8 mouse cellular contexts compared by ENCODE assay signal in the genomic region with DNA sequence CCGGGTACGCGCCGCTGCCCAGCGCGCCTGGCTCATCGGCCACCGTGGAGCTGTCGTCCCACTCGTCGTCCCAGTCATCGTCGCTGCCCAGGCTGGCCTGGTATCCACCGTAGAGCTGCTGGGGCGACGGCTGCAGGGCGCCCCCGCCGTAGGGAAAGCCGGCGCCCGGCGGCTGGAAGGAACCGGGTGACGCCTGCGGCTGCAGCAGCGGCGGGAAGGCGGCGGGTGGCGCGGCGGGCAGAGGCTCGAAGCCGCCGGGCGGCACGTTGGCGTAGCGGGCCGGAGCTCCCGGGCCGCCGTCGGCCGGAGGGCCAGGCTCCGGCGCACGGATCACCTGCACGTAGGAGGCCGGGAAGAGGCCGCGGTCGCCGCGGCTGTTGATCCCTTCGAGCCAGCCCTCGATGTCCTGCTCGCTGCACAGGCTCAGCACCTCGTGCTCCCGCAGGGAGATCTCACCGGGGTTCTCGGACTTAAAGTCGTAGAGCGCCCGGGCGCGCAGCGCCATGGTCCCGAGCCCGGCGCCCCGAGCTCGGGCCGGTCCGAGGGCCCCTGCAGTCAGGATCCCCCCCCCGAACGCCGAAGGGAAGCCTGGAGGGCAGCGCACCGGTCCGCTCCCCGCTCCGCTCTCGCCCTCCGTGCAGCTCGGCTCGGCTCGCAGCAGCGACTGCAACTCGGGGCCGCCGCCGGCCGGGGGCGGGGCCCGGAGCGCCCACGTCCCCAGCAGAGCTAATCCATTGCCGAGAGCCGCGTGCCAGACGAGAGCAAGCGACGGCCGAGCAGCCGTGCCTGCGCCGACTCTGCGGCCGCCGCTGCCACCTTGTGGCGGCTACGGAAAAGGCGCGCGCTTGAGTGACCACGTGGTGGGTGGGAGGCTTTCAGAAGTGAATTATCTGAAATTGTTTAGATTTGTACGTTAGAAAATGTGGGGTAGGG. TPM values are rescaled to one million over a fixed set of nuclear protein-coding genes. Genes with fewer than 3 reads are reported as not detected.
A peak's percentile ranks its signal among the peaks of the same experiment; 100 is the strongest.
DNase-seq lines count a peak whose midpoint lies in the region; ATAC-seq and TF ChIP-seq lines count a peak whose summit lies in the region.

A gene (minus strand): TSS at position 674 of the 933 bp plus-strand sequence.

- no peaks in the 10 kb centered on the region for H3K9me3 ChIP-seq in ES-Bruce4 (replicated peaks; ENCODE audit: control insufficient read depth, insufficient read depth, low read length, poor library complexity, severe bottlenecking)
- H3K9me3 ChIP-seq in forebrain, embryonic 13.5 days (replicated peaks) = no peaks in the 10 kb centered on the region
- H3K9me3 ChIP-seq in heart, postnatal 0 days (replicated peaks; ENCODE audit: control insufficient read depth, low read length) = no peaks in the 10 kb centered on the region
- no peaks in the 10 kb centered on the region for H3K9me3 ChIP-seq in liver, embryonic 15.5 days (replicated peaks)
- no peaks in the 10 kb centered on the region for H3K9me3 ChIP-seq in neural tube, embryonic 11.5 days (ENCODE audit: control insufficient read depth, low read length)
- H3K9me3 ChIP-seq in stomach, embryonic 16.5 days (replicated peaks; ENCODE audit: control insufficient read depth, low read length) = no peaks in the 10 kb centered on the region

- H3K27me3 ChIP-seq in ES-Bruce4 (ENCODE audit: control insufficient read depth, insufficient read depth, low read length, poor library complexity, severe bottlenecking) = no peaks in the 10 kb centered on the region
- H3K27me3 ChIP-seq in forebrain, embryonic 13.5 days = no peaks in the 10 kb centered on the region
- H3K27me3 ChIP-seq in heart, postnatal 0 days (ENCODE audit: control insufficient read depth, insufficient read depth, low read length) = no peaks in the 10 kb centered on the region
- H3K27me3 ChIP-seq in liver, embryonic 15.5 days = peaks cover 18% of the 10 kb centered on the region
- no peaks in the 10 kb centered on the region for H3K27me3 ChIP-seq in neural tube, embryonic 11.5 days (ENCODE audit: control insufficient read depth, insufficient read depth, low read length)
- no peaks in the 10 kb centered on the region for H3K27me3 ChIP-seq in stomach, embryonic 16.5 days (ENCODE audit: control insufficient read depth, insufficient read depth, low read length)

- WGBS in forebrain, embryonic 13.5 days = under 1% methylated on average over 90 of the region's 119 CpGs
- under 1% methylated on average over 97 of the region's 119 CpGs for WGBS in heart, postnatal 0 days
- under 1% methylated on average over 111 of the region's 119 CpGs for WGBS in liver, embryonic 15.5 days (ENCODE audit: insufficient replicate concordance)
- under 1% methylated on average over 99 of the region's 119 CpGs for WGBS in neural tube, embryonic 11.5 days
- WGBS in stomach, embryonic 16.5 days = under 1% methylated on average over 118 of the region's 119 CpGs

- TF ChIP-seq CTCF in ES-Bruce4 (IDR thresholded peaks at IDR 0.05; ENCODE audit: low read depth, low read length) = peak; percentile 80
- TF ChIP-seq CTCF in heart, postnatal 0 days (IDR thresholded peaks at IDR 0.05; ENCODE audit: low read depth) = peak; percentile 99

- peak within 1 kb of the TSS; percentile 90 for H3K4me2 ChIP-seq in forebrain, embryonic 13.5 days
- peak within 1 kb of the TSS; percentile 77 for H3K4me2 ChIP-seq in heart, postnatal 0 days (ENCODE audit: low read depth, low read length)
- H3K4me2 ChIP-seq in liver, embryonic 15.5 days = peak within 1 kb of the TSS; percentile 89
- peak within 1 kb of the TSS; percentile 84 for H3K4me2 ChIP-seq in neural tube, embryonic 11.5 days (ENCODE audit: low read depth)
- peak within 1 kb of the TSS; percentile 78 for H3K4me2 ChIP-seq in stomach, embryonic 16.5 days (ENCODE audit: low read depth, low read length)

- H3K9ac ChIP-seq in ES-Bruce4 (ENCODE audit: low read depth, poor library complexity, severe bottlenecking) = peak within 1 kb of the TSS; percentile 86
- H3K9ac ChIP-seq in forebrain, embryonic 13.5 days = peak within 1 kb of the TSS; percentile 90
- peak within 1 kb of the TSS; percentile 78 for H3K9ac ChIP-seq in heart, postnatal 0 days (replicated peaks; ENCODE audit: low read depth, low read length)
- peak within 1 kb of the TSS; percentile 74 for H3K9ac ChIP-seq in liver, embryonic 15.5 days
- peak within 1 kb of the TSS; percentile 88 for H3K9ac ChIP-seq in neural tube, embryonic 11.5 days (ENCODE audit: low read length)
- peak within 1 kb of the TSS; percentile 90 for H3K9ac ChIP-seq in stomach, embryonic 16.5 days (ENCODE audit: low read length)

- peak; percentile 93 for DNase-seq in heart, postnatal 0 days (ENCODE audit: low spot score)
- peak; percentile 93 to 97 for DNase-seq in kidney, postnatal 4 days
- peak; percentile 96 for DNase-seq in neural tube, embryonic 11.5 days (ENCODE audit: low spot score)

- TF ChIP-seq EP300 in ES-Bruce4 (IDR thresholded peaks at IDR 0.05; ENCODE audit: insufficient read depth, low read depth, low read length) = peak; percentile 79
- peak; percentile 57; the same call in 1 of the 2 replicates for TF ChIP-seq EP300 in heart, postnatal 0 days (IDR thresholded peaks at IDR 0.05; ENCODE audit: low read depth)

- no peak within 1 kb of the TSS for H3K27ac ChIP-seq in ES-Bruce4 (ENCODE audit: insufficient read depth, low read length)
- H3K27ac ChIP-seq in forebrain, embryonic 13.5 days = peak within 1 kb of the TSS; percentile 86
- H3K27ac ChIP-seq in heart, postnatal 0 days (ENCODE audit: low read depth) = peak within 1 kb of the TSS; percentile 90
- peak within 1 kb of the TSS; percentile 66 for H3K27ac ChIP-seq in liver, embryonic 15.5 days (replicated peaks)
- H3K27ac ChIP-seq in neural tube, embryonic 11.5 days (ENCODE audit: low read depth, low read length) = peak within 1 kb of the TSS; percentile 83
- H3K27ac ChIP-seq in stomach, embryonic 16.5 days (ENCODE audit: low read length) = peak within 1 kb of the TSS; percentile 90

- no peak for TF ChIP-seq POLR2A in ES-Bruce4 (IDR thresholded peaks at IDR 0.05; ENCODE audit: insufficient read depth, low read length)

- ATAC-seq in cerebellum, adult (ENCODE audit: insufficient number of reproducible peaks, low FRiP score, low TSS enrichment) = peak; percentile 82
- peak; percentile 97 for ATAC-seq in forebrain, embryonic 13.5 days
- peak; percentile 84 for ATAC-seq in heart, postnatal 0 days (ENCODE audit: insufficient read depth, low read depth)
- peak; percentile 83 for ATAC-seq in liver, embryonic 15.5 days (ENCODE audit: insufficient read depth)
- ATAC-seq in neural tube, embryonic 11.5 days (ENCODE audit: insufficient read depth, low FRiP score, low TSS enrichment) = peak; percentile 91
- peak; percentile 91 for ATAC-seq in stomach, embryonic 16.5 days (ENCODE audit: insufficient read depth, low FRiP score)

- H3K36me3 ChIP-seq in ES-Bruce4 (ENCODE audit: control insufficient read depth, insufficient read depth, low read length, poor library complexity, severe bottlenecking) = peaks cover 1% of the 10 kb centered on the region
- H3K36me3 ChIP-seq in forebrain, embryonic 13.5 days (ENCODE audit: poor library complexity, severe bottlenecking) = no peaks in the 10 kb centered on the region
- no peaks in the 10 kb centered on the region for H3K36me3 ChIP-seq in heart, postnatal 0 days (replicated peaks; ENCODE audit: control insufficient read depth, insufficient read depth, low read length)
- no peaks in the 10 kb centered on the region for H3K36me3 ChIP-seq in liver, embryonic 15.5 days (replicated peaks)
- no peaks in the 10 kb centered on the region for H3K36me3 ChIP-seq in neural tube, embryonic 11.5 days (ENCODE audit: control insufficient read depth, insufficient read depth, low read length)
- H3K36me3 ChIP-seq in stomach, embryonic 16.5 days (ENCODE audit: control insufficient read depth, insufficient read depth, low read length) = no peaks in the 10 kb centered on the region

- peak within 1 kb of the TSS; percentile 74 for H3K4me3 ChIP-seq in ES-Bruce4 (ENCODE audit: low read depth, low read length)
- H3K4me3 ChIP-seq in forebrain, embryonic 13.5 days = peak within 1 kb of the TSS; percentile 78
- peak within 1 kb of the TSS; percentile 77 for H3K4me3 ChIP-seq in heart, postnatal 0 days (ENCODE audit: low read depth, low read length)
- H3K4me3 ChIP-seq in liver, embryonic 15.5 days (replicated peaks) = peak within 1 kb of the TSS; percentile 71
- H3K4me3 ChIP-seq in neural tube, embryonic 11.5 days (ENCODE audit: low read depth, low read length) = peak within 1 kb of the TSS; percentile 78
- peak within 1 kb of the TSS; percentile 82 for H3K4me3 ChIP-seq in stomach, embryonic 16.5 days (replicated peaks; ENCODE audit: low read length)

- H3K4me1 ChIP-seq in ES-Bruce4 (ENCODE audit: control insufficient read depth, insufficient read depth, low read length) = peaks cover 2% of the 10 kb centered on the region
- peaks cover 47% of the 10 kb centered on the region for H3K4me1 ChIP-seq in forebrain, embryonic 13.5 days
- peaks cover 25% of the 10 kb centered on the region for H3K4me1 ChIP-seq in heart, postnatal 0 days (ENCODE audit: control insufficient read depth, insufficient read depth)
- peaks cover 53% of the 10 kb centered on the region for H3K4me1 ChIP-seq in liver, embryonic 15.5 days (replicated peaks)
- peaks cover 42% of the 10 kb centered on the region for H3K4me1 ChIP-seq in neural tube, embryonic 11.5 days (ENCODE audit: control insufficient read depth, insufficient read depth, low read length)
- peaks cover 45% of the 10 kb centered on the region for H3K4me1 ChIP-seq in stomach, embryonic 16.5 days (ENCODE audit: control insufficient read depth, insufficient read depth, low read length)

RNA-seq across cellular contexts. Expression of the gene that starts here (rescaled TPM):
- polyA plus RNA-seq in ES-Bruce4 (2011; ENCODE audit: insufficient read depth, insufficient read length, low read depth, missing spikeins) = 36.7 and 42.4 TPM in 2 replicates
- 7.6 and 8.3 TPM in 2 replicates for polyA plus RNA-seq in forebrain, embryonic 13.5 days (2015; fragmentation: Nextera tagmentation; extraction: Ambion mirVana)
- 32.4 and 50.9 TPM in 2 replicates for total RNA-seq in heart, postnatal 0 days (2014; rRNA removed; ENCODE audit: low replicate concordance)
- polyA plus RNA-seq in heart, postnatal 0 days (2015; fragmentation: Nextera tagmentation; extraction: Ambion mirVana) = 9.2 and 9.8 TPM in 2 replicates
- polyA plus RNA-seq in liver, embryonic 15.5 days (2015; fragmentation: Nextera tagmentation; extraction: Ambion mirVana) = 5.7 and 6.5 TPM in 2 replicates
- polyA plus RNA-seq in neural tube, embryonic 11.5 days (2014; fragmentation: Nextera tagmentation; extraction: Ambion mirVana) = 32.2 and 33.7 TPM in 2 replicates
- polyA plus RNA-seq in stomach, embryonic 16.5 days (2015; fragmentation: Nextera tagmentation; extraction: Ambion mirVana) = 10.5 and 13.6 TPM in 2 replicates
